In the genomic region with DNA sequence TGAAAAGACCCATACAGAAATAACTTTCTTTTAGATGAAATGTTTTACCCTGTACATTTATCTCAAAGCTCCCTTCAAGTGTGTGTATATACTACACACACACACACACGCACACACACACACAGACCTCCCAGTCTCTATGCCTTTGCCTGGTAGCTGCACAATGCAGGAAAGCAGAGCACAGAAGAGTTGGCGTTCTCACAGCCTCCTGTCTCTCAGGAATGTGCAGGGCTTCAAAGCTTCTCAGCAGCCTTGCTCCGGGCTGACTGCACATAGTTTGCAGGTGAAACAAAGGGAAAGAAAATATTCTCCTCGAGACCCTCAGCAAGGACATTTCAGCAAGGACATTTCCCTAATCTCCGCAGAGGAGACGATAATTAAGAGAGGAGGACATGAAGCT, we compare ENCODE assay signal across 30 mouse cellular contexts.
DNase-seq lines count a peak whose midpoint lies in the region; ATAC-seq and TF ChIP-seq lines count a peak whose summit lies in the region.
"Had no signal": no experiment of that assay in that cellular context is flagged by ENCODE, and none has a peak within 500 bp of the region (broad histone marks: within the 10 kb centered on the region; RNA-seq: fewer than 3 reads in every experiment).

No protein-coding gene starts in this region.

- H3K9ac ChIP-seq in embryonic facial prominence, embryonic 11.5 days (replicated peaks; ENCODE audit: low read length): no peak overlapping the region
- H3K9ac ChIP-seq in heart, embryonic 14.5 days (ENCODE audit: low read length): no peak overlapping the region
- H3K9ac ChIP-seq in midbrain, embryonic 14.5 days (replicated peaks; ENCODE audit: low read length): no peak overlapping the region
- no peak overlapping the region for H3K9ac ChIP-seq in midbrain, postnatal 0 days (replicated peaks; ENCODE audit: low read length, poor library complexity, severe bottlenecking)
- H3K9ac ChIP-seq: liver, embryonic 14.5 days; lung, embryonic 15.5 days; midbrain, embryonic 12.5 days; neural tube, embryonic 12.5 days had no signal

- no peaks in the 10 kb centered on the region for H3K9me3 ChIP-seq in embryonic facial prominence, embryonic 11.5 days (replicated peaks; ENCODE audit: control insufficient read depth, low read length)
- no peaks in the 10 kb centered on the region for H3K9me3 ChIP-seq in embryonic facial prominence, embryonic 10.5 days
- no peaks in the 10 kb centered on the region for H3K9me3 ChIP-seq in heart, embryonic 14.5 days (ENCODE audit: control insufficient read depth, low read length)
- H3K9me3 ChIP-seq in midbrain, embryonic 14.5 days (ENCODE audit: control insufficient read depth, low read length): no peaks in the 10 kb centered on the region
- no peaks in the 10 kb centered on the region for H3K9me3 ChIP-seq in midbrain, postnatal 0 days (ENCODE audit: low read length)
- no peaks in the 10 kb centered on the region for H3K9me3 ChIP-seq in limb, embryonic 10.5 days (replicated peaks)
- H3K9me3 ChIP-seq: lung, embryonic 15.5 days; midbrain, embryonic 12.5 days; neural tube, embryonic 12.5 days had no signal

- no peak for ATAC-seq in embryonic facial prominence, embryonic 11.5 days (replicated peaks; ENCODE audit: insufficient number of reproducible peaks, low FRiP score, low TSS enrichment, low read depth)
- no peak for ATAC-seq in heart, embryonic 14.5 days (ENCODE audit: insufficient number of reproducible peaks, insufficient read depth, low FRiP score, low read depth)
- no peak for ATAC-seq in midbrain, embryonic 14.5 days (ENCODE audit: low FRiP score, low TSS enrichment)
- no peak for ATAC-seq in midbrain, postnatal 0 days (ENCODE audit: low FRiP score)
- ATAC-seq: forebrain, embryonic 14.5 days; intestine, embryonic 16.5 days had no signal

- no peak overlapping the region for H3K4me2 ChIP-seq in embryonic facial prominence, embryonic 11.5 days (ENCODE audit: low read depth, low read length)
- H3K4me2 ChIP-seq in heart, embryonic 14.5 days (ENCODE audit: low read length): peak overlapping the region; percentile 21; the same call in 1 of the 2 replicates
- H3K4me2 ChIP-seq in midbrain, embryonic 14.5 days (ENCODE audit: low read length): no peak overlapping the region
- no peak overlapping the region for H3K4me2 ChIP-seq in midbrain, postnatal 0 days (ENCODE audit: low read depth, low read length, poor library complexity, severe bottlenecking)
- H3K4me2 ChIP-seq: lung, embryonic 15.5 days; midbrain, embryonic 12.5 days; neural tube, embryonic 12.5 days had no signal

- no peak overlapping the region for H3K27ac ChIP-seq in embryonic facial prominence, embryonic 11.5 days (replicated peaks; ENCODE audit: low read depth, low read length)
- H3K27ac ChIP-seq in embryonic facial prominence, embryonic 10.5 days (replicated peaks): no peak overlapping the region; the same call in 1 of the 2 replicates
- no peak overlapping the region for H3K27ac ChIP-seq in heart, embryonic 14.5 days (replicated peaks in 1 of 2; ENCODE audit: control insufficient read depth in 1 of 2, insufficient read depth in 1 of 2, low read depth in 2 of 2, low read length in 2 of 2)
- 0 out of 2 replicates have a peak overlapping the region, but pooled peaks have one; percentile 42 for H3K27ac ChIP-seq in midbrain, embryonic 14.5 days (replicated peaks; ENCODE audit: low read depth, low read length)
- H3K27ac ChIP-seq in midbrain, postnatal 0 days (ENCODE audit: low read depth, low read length): no peak overlapping the region
- peak overlapping the region; percentile 53; the same call in 1 of the 2 replicates for H3K27ac ChIP-seq in limb, embryonic 10.5 days
- H3K27ac ChIP-seq: kidney, postnatal 0 days; liver, embryonic 14.5 days; lung, embryonic 15.5 days; midbrain, embryonic 12.5 days; neural tube, embryonic 12.5 days; stomach, postnatal 0 days had no signal

- no peaks in the 10 kb centered on the region for H3K27me3 ChIP-seq in embryonic facial prominence, embryonic 11.5 days (ENCODE audit: control insufficient read depth, insufficient read depth, low read length)
- no peaks in the 10 kb centered on the region for H3K27me3 ChIP-seq in embryonic facial prominence, embryonic 10.5 days (replicated peaks; ENCODE audit: low read depth, poor library complexity, severe bottlenecking)
- no peaks in the 10 kb centered on the region for H3K27me3 ChIP-seq in heart, embryonic 14.5 days (ENCODE audit: control insufficient read depth, insufficient read depth, low read length)
- H3K27me3 ChIP-seq in midbrain, embryonic 14.5 days (ENCODE audit: control insufficient read depth, insufficient read depth, low read length): no peaks in the 10 kb centered on the region
- H3K27me3 ChIP-seq in midbrain, postnatal 0 days (ENCODE audit: insufficient read depth, low read length): no peaks in the 10 kb centered on the region
- H3K27me3 ChIP-seq in limb, embryonic 10.5 days (ENCODE audit: low read depth, poor library complexity, severe bottlenecking): no peaks in the 10 kb centered on the region
- H3K27me3 ChIP-seq: lung, embryonic 15.5 days; midbrain, embryonic 12.5 days; neural tube, embryonic 12.5 days had no signal

- no peak overlapping the region for H3K4me3 ChIP-seq in embryonic facial prominence, embryonic 11.5 days (ENCODE audit: low read depth, low read length)
- no peak overlapping the region for H3K4me3 ChIP-seq in embryonic facial prominence, embryonic 10.5 days
- H3K4me3 ChIP-seq in heart, embryonic 14.5 days (ENCODE audit: control insufficient read depth in 1 of 2, insufficient read depth in 1 of 2, low read depth in 1 of 2, low read length in 2 of 2): no peak overlapping the region
- no peak overlapping the region for H3K4me3 ChIP-seq in midbrain, embryonic 14.5 days (replicated peaks; ENCODE audit: low read depth, low read length)
- H3K4me3 ChIP-seq in midbrain, postnatal 0 days (ENCODE audit: low read depth, low read length): no peak overlapping the region
- H3K4me3 ChIP-seq in limb, embryonic 10.5 days: no peak overlapping the region
- H3K4me3 ChIP-seq: lung, embryonic 15.5 days; midbrain, embryonic 12.5 days; myocyte; neural tube, embryonic 12.5 days had no signal

- DNase-seq in embryonic facial prominence, embryonic 11.5 days (ENCODE audit: low spot score): peak; percentile 19
- DNase-seq in embryonic facial prominence, embryonic 10.5 days (ENCODE audit: low spot score): no peak
- DNase-seq in heart, adult 9 months (ENCODE audit: low spot score in 2 of 2): no peak
- peak; percentile 50 for DNase-seq in midbrain, embryonic 14.5 days
- DNase-seq in midbrain, postnatal 0 days (ENCODE audit: low spot score): no peak
- no peak for DNase-seq in limb, embryonic 10.5 days (ENCODE audit: low spot score)
- DNase-seq in right cerebral cortex, postnatal 25 days: no peak
- DNase-seq: adrenal gland, postnatal 10 days; cerebellum, adult 11-12 months; cerebellum, adult 9-11 months; gastrocnemius, postnatal 25 days; heart, adult 18-20 months; kidney, adult 8-10 months; layer of hippocampus, postnatal 36 days; liver; right cerebral cortex, adult 18-20 months; right cerebral cortex, postnatal 4 days; thymus, adult 18-20 months; thymus, postnatal 25 days had no signal

- 45% methylated on average over 6 of the region's 6 CpGs for WGBS in embryonic facial prominence, embryonic 11.5 days
- WGBS in embryonic facial prominence, embryonic 10.5 days: 50% methylated on average over 6 of the region's 6 CpGs
- WGBS in heart, embryonic 14.5 days: 29% methylated on average over 6 of the region's 6 CpGs
- WGBS in midbrain, embryonic 14.5 days: 37% methylated on average over 6 of the region's 6 CpGs
- WGBS in midbrain, postnatal 0 days: 37% methylated on average over 6 of the region's 6 CpGs
- 69% methylated on average over 6 of the region's 6 CpGs for WGBS in limb, embryonic 10.5 days

- H3K36me3 ChIP-seq in embryonic facial prominence, embryonic 11.5 days (replicated peaks; ENCODE audit: control insufficient read depth, insufficient read depth, low read depth, low read length): no peaks in the 10 kb centered on the region
- H3K36me3 ChIP-seq in embryonic facial prominence, embryonic 10.5 days (replicated peaks): no peaks in the 10 kb centered on the region
- H3K36me3 ChIP-seq in heart, embryonic 14.5 days (ENCODE audit: control insufficient read depth, insufficient read depth, low read length): no peaks in the 10 kb centered on the region
- no peaks in the 10 kb centered on the region for H3K36me3 ChIP-seq in midbrain, embryonic 14.5 days (ENCODE audit: control insufficient read depth, insufficient read depth, low read length)
- H3K36me3 ChIP-seq in midbrain, postnatal 0 days (ENCODE audit: insufficient read depth, low read length): no peaks in the 10 kb centered on the region
- H3K36me3 ChIP-seq in limb, embryonic 10.5 days: no peaks in the 10 kb centered on the region
- H3K36me3 ChIP-seq: G1E; lung, embryonic 15.5 days; midbrain, embryonic 12.5 days; neural tube, embryonic 12.5 days had no signal

- H3K4me1 ChIP-seq in embryonic facial prominence, embryonic 11.5 days (ENCODE audit: control insufficient read depth, insufficient read depth, low read length): no peaks in the 10 kb centered on the region
- H3K4me1 ChIP-seq in embryonic facial prominence, embryonic 10.5 days: peaks cover 28% of the 10 kb centered on the region
- peaks cover 4% of the 10 kb centered on the region in 2 experiments; a peak in 1 of 4 replicates for H3K4me1 ChIP-seq in heart, embryonic 14.5 days (ENCODE audit: control insufficient read depth in 2 of 2, insufficient read depth in 2 of 2, low read length in 2 of 2)
- 0 out of 2 replicates have a peak, but pooled peaks cover 5% of the 10 kb centered on the region for H3K4me1 ChIP-seq in midbrain, embryonic 14.5 days (ENCODE audit: control insufficient read depth, insufficient read depth, low read length)
- no peaks in the 10 kb centered on the region for H3K4me1 ChIP-seq in midbrain, postnatal 0 days (ENCODE audit: insufficient read depth, low read length)
- peaks cover 44% of the 10 kb centered on the region for H3K4me1 ChIP-seq in limb, embryonic 10.5 days
- H3K4me1 ChIP-seq: lung, embryonic 15.5 days; neural tube, embryonic 12.5 days had no signal

- no peak for TF ChIP-seq CTCF in midbrain, postnatal 0 days (IDR thresholded peaks at IDR 0.05)

Comparison
In these comparisons a context has a peak if more than half of its experiments do, and no peak if none do; other contexts are left out.
1. DNase-seq: peak in embryonic facial prominence, embryonic 11.5 days (single experiment) and midbrain, embryonic 14.5 days (single experiment); none in embryonic facial prominence, embryonic 10.5 days (single experiment), heart, adult 9 months (0 of 2), midbrain, postnatal 0 days (single experiment), limb, embryonic 10.5 days (single experiment) and right cerebral cortex, postnatal 25 days (single experiment).
2. H3K27ac ChIP-seq: peak in midbrain, embryonic 14.5 days (single experiment) and limb, embryonic 10.5 days (single experiment); none in embryonic facial prominence, embryonic 11.5 days (single experiment), embryonic facial prominence, embryonic 10.5 days (single experiment), heart, embryonic 14.5 days (0 of 2) and midbrain, postnatal 0 days (single experiment).